8 mouse cellular contexts compared by ENCODE assay signal in the genomic region with DNA sequence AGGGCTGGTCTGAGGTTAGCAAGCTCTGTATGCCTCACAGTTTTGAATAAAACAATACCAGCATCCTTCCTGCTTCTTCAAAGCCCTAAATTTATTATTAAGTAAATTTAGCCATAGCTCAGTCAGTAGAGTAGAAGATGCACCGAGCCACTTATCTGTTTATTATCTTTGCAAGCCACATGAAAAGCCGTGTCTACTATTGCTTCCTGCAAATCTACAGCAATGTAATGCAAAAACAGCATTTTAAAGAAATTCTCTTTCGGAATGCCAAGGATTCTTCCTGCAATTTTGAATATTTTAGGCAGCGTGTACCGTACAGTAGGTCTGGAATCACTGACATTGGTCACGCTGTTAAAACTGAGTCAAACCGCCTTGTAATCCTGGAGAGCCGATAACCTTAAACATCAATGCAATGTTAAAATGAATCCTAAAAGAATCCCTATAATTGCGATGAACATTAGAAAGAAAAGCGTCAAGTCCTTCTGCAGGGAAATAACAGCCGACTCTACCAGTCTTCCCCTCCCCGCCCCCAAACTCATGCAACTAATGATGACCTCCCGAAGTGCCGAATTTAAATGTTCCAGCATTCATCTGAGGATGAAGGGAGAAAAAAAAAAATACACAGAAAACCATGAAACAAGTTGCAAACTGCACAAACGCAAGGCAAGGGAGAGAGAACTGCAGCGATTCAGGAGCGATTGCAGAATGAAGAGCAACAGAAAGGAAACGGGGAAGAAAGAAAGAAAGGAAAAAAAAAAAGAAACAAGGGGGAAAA. TPM values are rescaled to one million over a fixed set of nuclear protein-coding genes. Genes with fewer than 3 reads are reported as not detected.
A peak's percentile ranks its signal among the peaks of the same experiment; 100 is the strongest.
DNase-seq lines count a peak whose midpoint lies in the region; ATAC-seq and TF ChIP-seq lines count a peak whose summit lies in the region.

No protein-coding gene starts in this region.

- 0 out of 2 replicates have a peak overlapping the region, but pooled peaks have one; percentile 77 for H3K27ac ChIP-seq in embryonic facial prominence, embryonic 12.5 days
- peak overlapping the region; percentile 95 for H3K27ac ChIP-seq in hindbrain, postnatal 0 days
- H3K27ac ChIP-seq in neural tube, embryonic 13.5 days (replicated peaks), result peak overlapping the region; percentile 93; the same call in 1 of the 2 replicates

- H3K36me3 ChIP-seq in embryonic facial prominence, embryonic 12.5 days, result no peaks in the 10 kb centered on the region
- no peaks in the 10 kb centered on the region for H3K36me3 ChIP-seq in hindbrain, postnatal 0 days (ENCODE audit: insufficient read depth, low read length)
- H3K36me3 ChIP-seq in neural tube, embryonic 13.5 days, result no peaks in the 10 kb centered on the region

- H3K9me3 ChIP-seq in embryonic facial prominence, embryonic 12.5 days, result no peaks in the 10 kb centered on the region
- H3K9me3 ChIP-seq in hindbrain, postnatal 0 days (ENCODE audit: low read length), result no peaks in the 10 kb centered on the region
- H3K9me3 ChIP-seq in neural tube, embryonic 13.5 days, result no peaks in the 10 kb centered on the region

- H3K27me3 ChIP-seq in embryonic facial prominence, embryonic 12.5 days, result peaks cover 18% of the 10 kb centered on the region
- H3K27me3 ChIP-seq in hindbrain, postnatal 0 days (ENCODE audit: insufficient read depth, low read length), result no peaks in the 10 kb centered on the region
- H3K27me3 ChIP-seq in neural tube, embryonic 13.5 days, result peaks cover 7% of the 10 kb centered on the region

- intact Hi-C loops in left cerebral cortex, postnatal 4 days (cut with DNase I), result no loop called here
- intact Hi-C loops in left cerebral cortex, postnatal 36 days (cut with DNase I), result loop anchor here (10.0 kb wide), 2 partner anchors 200 to 550 kb away; no protein-coding TSS in a partner anchor

- DNase-seq in left cerebral cortex, postnatal 4 days, result peak; percentile 4
- DNase-seq in left cerebral cortex, postnatal 36 days (ENCODE audit: low spot score in 2 of 2), result no peak
- DNase-seq in hindbrain, postnatal 0 days (ENCODE audit: low spot score), result peak; percentile 36
- DNase-seq in urinary bladder, postnatal 25 days (ENCODE audit: low spot score), result no peak

- H3K4me2 ChIP-seq in embryonic facial prominence, embryonic 12.5 days (replicated peaks), result peak overlapping the region; percentile 79
- peak overlapping the region; percentile 95 for H3K4me2 ChIP-seq in hindbrain, postnatal 0 days (ENCODE audit: low read depth, low read length)
- peak overlapping the region; percentile 81 for H3K4me2 ChIP-seq in neural tube, embryonic 13.5 days

- TF ChIP-seq CTCF in hindbrain, postnatal 0 days (IDR thresholded peaks at IDR 0.05; ENCODE audit: low read depth), result no peak

- no peak for ATAC-seq in embryonic facial prominence, embryonic 12.5 days (ENCODE audit: insufficient number of reproducible peaks, insufficient read depth, low FRiP score, low TSS enrichment)
- ATAC-seq in hindbrain, postnatal 0 days, result no peak
- no peak for ATAC-seq in neural tube, embryonic 13.5 days (ENCODE audit: low read depth)
- no peak for ATAC-seq in CD4-positive, CD25-positive, alpha-beta regulatory T cell, adult 4 months
- no peak for ATAC-seq in frontal cortex, adult (ENCODE audit: low TSS enrichment)

- H3K4me1 ChIP-seq in embryonic facial prominence, embryonic 12.5 days, result peaks cover 8% of the 10 kb centered on the region; the same call in 1 of the 2 replicates
- H3K4me1 ChIP-seq in hindbrain, postnatal 0 days (ENCODE audit: insufficient read depth, low read length), result no peaks in the 10 kb centered on the region
- peaks cover 18% of the 10 kb centered on the region for H3K4me1 ChIP-seq in neural tube, embryonic 13.5 days (replicated peaks)

- 8% methylated on average over 18 of the region's 18 CpGs for WGBS in embryonic facial prominence, embryonic 12.5 days
- 4% methylated on average over 18 of the region's 18 CpGs for WGBS in hindbrain, postnatal 0 days
- 8% methylated on average over 18 of the region's 18 CpGs for WGBS in neural tube, embryonic 13.5 days

- peak overlapping the region; percentile 66 for H3K4me3 ChIP-seq in embryonic facial prominence, embryonic 12.5 days
- H3K4me3 ChIP-seq in hindbrain, postnatal 0 days (ENCODE audit: low read length), result peak overlapping the region; percentile 69
- peak overlapping the region; percentile 58 for H3K4me3 ChIP-seq in neural tube, embryonic 13.5 days

- H3K9ac ChIP-seq in embryonic facial prominence, embryonic 12.5 days, result peak overlapping the region; percentile 63
- peak overlapping the region; percentile 78 for H3K9ac ChIP-seq in hindbrain, postnatal 0 days (replicated peaks; ENCODE audit: low read length)
- peak overlapping the region; percentile 84 for H3K9ac ChIP-seq in neural tube, embryonic 13.5 days

RNA-seq across cellular contexts. Expression of a gene that starts 0.6 kb away (rescaled TPM):
- 100 to 1,000 TPM; 163 to 177 TPM for total RNA-seq in left cerebral cortex, postnatal 4 days (2021)
- 10 to 100 TPM; 83.7 to 84.3 TPM for total RNA-seq in left cerebral cortex, postnatal 36 days (2021)
- 3.4 and 3.8 TPM in 2 replicates for polyA plus RNA-seq in embryonic facial prominence, embryonic 12.5 days (2016; fragmentation: Nextera tagmentation; extraction: Ambion mirVana)
- 78.0 and 81.8 TPM in 2 replicates for total RNA-seq in hindbrain, postnatal 0 days (2014; rRNA removed)
- polyA plus RNA-seq in hindbrain, postnatal 0 days (2015; fragmentation: Nextera tagmentation; extraction: Ambion mirVana), result 30.1 and 31.3 TPM in 2 replicates
- polyA plus RNA-seq in neural tube, embryonic 13.5 days (2015; fragmentation: Nextera tagmentation; extraction: Ambion mirVana), result 13.7 and 14.2 TPM in 2 replicates
- under 1 TPM in 1 of 2 experiments, not detected in 1; 0.05 TPM for polyA plus RNA-seq in CD4-positive, CD25-positive, alpha-beta regulatory T cell, adult 4 months (2017; shearing (Covaris generic))

Comparison
In these comparisons a context has a peak if more than half of its experiments do, and no peak if none do; other contexts are left out.
1. DNase-seq: peak in left cerebral cortex, postnatal 4 days (single experiment) and hindbrain, postnatal 0 days (single experiment); none in left cerebral cortex, postnatal 36 days (0 of 2) and urinary bladder, postnatal 25 days (single experiment).
2. Peak in every context shown above with its lines, with median percentiles within 50 percentile points of each other: H3K27ac ChIP-seq, H3K4me2 ChIP-seq, H3K4me3 ChIP-seq and H3K9ac ChIP-seq.